Mouse (Mus musculus): ENCODE results near the gene Zfp106. TPM values are rescaled to one million over a fixed set of nuclear protein-coding genes. Genes with fewer than 3 reads are reported as not detected.

The Zfp106 gene
- total RNA-seq, 1 experiment from 2014 or later: 174 TPM

GRCm38 (mm10) chr2:120482506-120483389 lies 80.9 kb downstream of the Zfp106 start:
- ATAC-seq (replicated peaks; ENCODE audit: low read depth, poor library complexity, severe bottlenecking): no peak; the same call in 1 of the 2 replicates

GRCm38 (mm10) chr2:120481921-120482320 lies 81.7 kb downstream of the Zfp106 start:
- ATAC-seq (replicated peaks; ENCODE audit: low read depth, poor library complexity, severe bottlenecking): no peak

GRCm38 (mm10) chr2:120478600-120478999 lies 85.0 kb downstream of the Zfp106 start:
- peak; percentile 88 for ATAC-seq (replicated peaks; ENCODE audit: low read depth, poor library complexity, severe bottlenecking)

GRCm38 (mm10) chr2:120476277-120477087 lies 87.2 kb downstream of the Zfp106 start:
- ATAC-seq (replicated peaks; ENCODE audit: low read depth, poor library complexity, severe bottlenecking): no peak

- no peak for ATAC-seq (replicated peaks; ENCODE audit: low read depth, poor library complexity, severe bottlenecking)
Observed at GRCm38 (mm10) chr2:120470856-120471255, 92.8 kb downstream of the Zfp106 start.

GRCm38 (mm10) chr2:120469715-120470114 lies 93.9 kb downstream of the Zfp106 start:
- peak; percentile 37 for ATAC-seq (replicated peaks; ENCODE audit: low read depth, poor library complexity, severe bottlenecking)

- peak; percentile 83 for ATAC-seq (replicated peaks; ENCODE audit: low read depth, poor library complexity, severe bottlenecking)
Observed at GRCm38 (mm10) chr2:120469220-120469619, 94.4 kb downstream of the Zfp106 start.

GRCm38 (mm10) chr2:120468011-120468410 lies 95.6 kb downstream of the Zfp106 start:
- no peak for ATAC-seq (replicated peaks; ENCODE audit: low read depth, poor library complexity, severe bottlenecking)

- ATAC-seq (replicated peaks; ENCODE audit: low read depth, poor library complexity, severe bottlenecking): no peak
Observed at GRCm38 (mm10) chr2:120465397-120465785, 98.3 kb downstream of the Zfp106 start.

- peak; percentile 40 for ATAC-seq (replicated peaks; ENCODE audit: low read depth, poor library complexity, severe bottlenecking)
Observed at GRCm38 (mm10) chr2:120464732-120465396, 98.8 kb downstream of the Zfp106 start.

GRCm38 (mm10) chr2:120464091-120464490 lies 99.6 kb downstream of the Zfp106 start:
- no peak for ATAC-seq (replicated peaks; ENCODE audit: low read depth, poor library complexity, severe bottlenecking)

- ATAC-seq (replicated peaks; ENCODE audit: low read depth, poor library complexity, severe bottlenecking): no peak
Observed at GRCm38 (mm10) chr2:120463328-120463727, 100.3 kb downstream of the Zfp106 start.

GRCm38 (mm10) chr2:120460216-120460615 lies 103.4 kb downstream of the Zfp106 start:
- no peak for ATAC-seq (replicated peaks; ENCODE audit: low read depth, poor library complexity, severe bottlenecking)

Other genes with a start within 250 kb of the Zfp106 start
- gene Pla2g4f, start 249.7 kb downstream of the Zfp106 start, total RNA-seq (2017): 0.27 TPM in 1 of 2 replicates, not detected in the other
- gene Vps39, start 210.7 kb downstream of the Zfp106 start, total RNA-seq (2017): 42.8 and 44.3 TPM in 2 replicates
- 20.6 and 21.9 TPM in 2 replicates for gene Ganc, start 159.9 kb downstream of the Zfp106 start, total RNA-seq (2017)
- gene Tmem87a, start 159.7 kb downstream of the Zfp106 start, total RNA-seq (2017): 49.7 and 63.7 TPM in 2 replicates
- gene Capn3, start 107.8 kb downstream of the Zfp106 start, total RNA-seq (2017): 1.2 and 1.7 TPM in 2 replicates
- 65.1 and 76.5 TPM in 2 replicates for gene Snap23, start 3.8 kb upstream of the Zfp106 start, total RNA-seq (2017)
- gene Haus2, start 45.5 kb upstream of the Zfp106 start, total RNA-seq (2017): 22.5 and 28.5 TPM in 2 replicates
- 15.0 and 22.8 TPM in 2 replicates for gene Lrrc57, start 45.7 kb upstream of the Zfp106 start, total RNA-seq (2017)
- 1.6 and 2.5 TPM in 2 replicates for gene Stard9, start 65.3 kb upstream of the Zfp106 start, total RNA-seq (2017)